Mouse (Mus musculus) heart, adult 2 months (tissue): ENCODE data around the gene Kif19a.

Source experiments
- CTCF ChIP-seq: fragments of 200-600 bp; IDR thresholded peaks from 2 replicates; pipeline ENCODE4 v1.8.1; 2022; ENCODE audit warnings: antibody characterized with exemption, mild to moderate bottlenecking, moderate library complexity
- EP300 ChIP-seq: fragments of 200-500 bp; IDR thresholded peaks from 2 replicates; pipeline ENCODE4 v1.6.1; 2011; ENCODE audit warnings: low read depth, low read length, control low read depth; ENCODE audit not compliant: insufficient read depth
- POLR2A ChIP-seq: fragments of 200-500 bp; IDR thresholded peaks from 2 replicates; pipeline ENCODE4 v1.6.1; 2011; ENCODE audit warnings: mild to moderate bottlenecking, low read depth, low read length, control low read depth; ENCODE audit not compliant: insufficient read depth

DNA sequence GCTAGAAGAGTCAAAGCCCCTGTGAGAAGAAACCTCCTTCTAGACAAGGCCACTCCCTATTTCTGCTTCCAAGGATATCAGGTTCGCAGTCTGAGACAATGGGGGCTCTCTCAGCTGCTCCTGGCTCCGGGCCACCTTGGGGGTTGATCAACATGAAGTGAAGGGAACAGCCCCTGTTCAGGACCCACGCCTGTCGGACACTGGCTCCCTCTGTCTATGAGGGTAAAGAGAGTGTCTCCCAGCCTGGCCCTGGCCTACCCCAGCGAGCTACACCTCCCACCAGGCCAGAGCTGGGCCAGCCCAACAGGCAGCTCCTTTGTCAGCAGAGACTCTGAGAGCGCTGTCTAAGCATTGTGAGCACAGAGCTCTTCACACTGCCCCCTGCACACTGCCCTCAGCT lies 4.7 kb downstream of the Kif19a start:
- TF ChIP-seq CTCF = no peak
- TF ChIP-seq POLR2A = no peak
- TF ChIP-seq EP300 = no peak
